Mouse (Mus musculus) urinary bladder, postnatal 0 days (tissue): ENCODE results near the gene Nfix. TPM values are rescaled to one million over a fixed set of nuclear protein-coding genes. Genes with fewer than 3 reads are reported as not detected.

Experiments
- polyA plus RNA-seq: library from polyadenylated mRNA; unstranded; fragments of >200 nt; fragmentation: Nextera tagmentation; extraction: Ambion mirVana; gene quantifications from 2 replicates; pipeline ENCODE4 v1.2.1, GENCODE M21; 2015

The Nfix gene
- polyA plus RNA-seq, result 33.7 and 35.4 TPM in 2 replicates

GRCm38 (mm10) chr8:84799999-84800831, at the start of gene Nfix:
Gene Nfix (minus strand): TSS chr8:84800344.

GRCm38 (mm10) chr8:84846722-84847572, 46.8 kb upstream of the Nfix start, which contains the start of gene Calr:
Gene Calr (minus strand): TSS chr8:84846934.

GRCm38 (mm10) chr8:84840248-84840999, 40.3 kb upstream of the Nfix start, which contains the start of gene Rad23a:
Gene Rad23a (minus strand): TSS chr8:84840665.

GRCm38 (mm10) chr8:84831490-84831889, 31.3 kb upstream of the Nfix start, which contains the start of gene Gadd45gip1:
Gene Gadd45gip1 (plus strand): TSS chr8:84831522.

GRCm38 (mm10) chr8:84822723-84823122, 22.6 kb upstream of the Nfix start, which contains the start of gene Dand5:
Gene Dand5 (minus strand): TSS chr8:84822823.

GRCm38 (mm10) chr8:84722850-84723570, 77.1 kb downstream of the Nfix start, which contains the start of gene G430095P16Rik:
Gene G430095P16Rik (plus strand): TSS chr8:84723007.

GRCm38 (mm10) chr8:84700941-84701911, 98.9 kb downstream of the Nfix start, which contains the start of gene Lyl1:
Gene Lyl1 (plus strand): TSS chr8:84701457.

GRCm38 (mm10) chr8:84687705-84688100, 112.4 kb downstream of the Nfix start, which contains the start of gene Nacc1:
Gene Nacc1 (minus strand): TSS chr8:84687862.

GRCm38 (mm10) chr8:84686191-84687002, 113.7 kb downstream of the Nfix start, which contains the start of gene Trmt1:
Gene Trmt1 (plus strand): TSS chr8:84686307.

GRCm38 (mm10) chr8:84662581-84663065, 137.5 kb downstream of the Nfix start, which contains the start of gene Ier2:
Gene Ier2 (minus strand): TSS chr8:84662852.

Other genes with a start within 250 kb of the Nfix start
- 47.9 and 53.9 TPM in 2 replicates for gene Ier2, start 137.5 kb downstream of the Nfix start, polyA plus RNA-seq
- gene Trmt1, start 114.0 kb downstream of the Nfix start, polyA plus RNA-seq, result 29.5 and 32.3 TPM in 2 replicates
- gene Nacc1, start 112.5 kb downstream of the Nfix start, polyA plus RNA-seq, result 9.3 and 10.3 TPM in 2 replicates
- gene Lyl1, start 98.9 kb downstream of the Nfix start, polyA plus RNA-seq, result 4.1 and 5.5 TPM in 2 replicates
- 2.8 and 3.3 TPM in 2 replicates for gene G430095P16Rik, start 77.3 kb downstream of the Nfix start, polyA plus RNA-seq
- 1.9 and 3.5 TPM in 2 replicates for gene Dand5, start 22.5 kb upstream of the Nfix start, polyA plus RNA-seq
- 28.0 and 29.7 TPM in 2 replicates for gene Gadd45gip1, start 31.2 kb upstream of the Nfix start, polyA plus RNA-seq
- 83.9 and 85.7 TPM in 2 replicates for gene Rad23a, start 40.3 kb upstream of the Nfix start, polyA plus RNA-seq
- 351 and 422 TPM in 2 replicates for gene Calr, start 46.6 kb upstream of the Nfix start, polyA plus RNA-seq
- gene Farsa, start 56.6 kb upstream of the Nfix start, polyA plus RNA-seq, result 41.1 and 45.6 TPM in 2 replicates
- 15.2 and 20.5 TPM in 2 replicates for gene Syce2, start 71.8 kb upstream of the Nfix start, polyA plus RNA-seq
- gene Gcdh, start 93.6 kb upstream of the Nfix start, polyA plus RNA-seq, result 14.2 and 14.6 TPM in 2 replicates
- gene Klf1, start 101.6 kb upstream of the Nfix start, polyA plus RNA-seq, result 0.18 and 0.27 TPM in 2 replicates
- gene Dnase2a, start 108.2 kb upstream of the Nfix start, polyA plus RNA-seq, result 12.4 and 16.0 TPM in 2 replicates
- 0.29 and 0.31 TPM in 2 replicates for gene Mast1, start 137.0 kb upstream of the Nfix start, polyA plus RNA-seq
- gene Rtbdn, start 146.6 kb upstream of the Nfix start, polyA plus RNA-seq, result 0.13 TPM in 1 of 2 replicates, not detected in the other
- gene Gm49661, start 169.1 kb upstream of the Nfix start, polyA plus RNA-seq, result 0.68 TPM in 1 of 2 replicates, not detected in the other
- gene Prdx2, start 169.2 kb upstream of the Nfix start, polyA plus RNA-seq, result 273 and 312 TPM in 2 replicates
- 64.5 and 71.3 TPM in 2 replicates for gene Rnaseh2a, start 169.4 kb upstream of the Nfix start, polyA plus RNA-seq
- 87.6 and 102 TPM in 2 replicates for gene Junb, start 178.4 kb upstream of the Nfix start, polyA plus RNA-seq
- gene Hook2, start 190.3 kb upstream of the Nfix start, polyA plus RNA-seq, result 20.5 and 20.7 TPM in 2 replicates
- not detected in 2 replicates for gene Best2, start 214.2 kb upstream of the Nfix start, polyA plus RNA-seq
- gene Asna1, start 224.9 kb upstream of the Nfix start, polyA plus RNA-seq, result 65.8 and 66.1 TPM in 2 replicates
- 79.0 and 83.5 TPM in 2 replicates for gene Trir, start 226.5 kb upstream of the Nfix start, polyA plus RNA-seq
- 23.5 and 26.1 TPM in 2 replicates for gene Tnpo2, start 236.6 kb upstream of the Nfix start, polyA plus RNA-seq